Comparison of ENCODE assay signal across 19 mouse cellular contexts in the genomic region with DNA sequence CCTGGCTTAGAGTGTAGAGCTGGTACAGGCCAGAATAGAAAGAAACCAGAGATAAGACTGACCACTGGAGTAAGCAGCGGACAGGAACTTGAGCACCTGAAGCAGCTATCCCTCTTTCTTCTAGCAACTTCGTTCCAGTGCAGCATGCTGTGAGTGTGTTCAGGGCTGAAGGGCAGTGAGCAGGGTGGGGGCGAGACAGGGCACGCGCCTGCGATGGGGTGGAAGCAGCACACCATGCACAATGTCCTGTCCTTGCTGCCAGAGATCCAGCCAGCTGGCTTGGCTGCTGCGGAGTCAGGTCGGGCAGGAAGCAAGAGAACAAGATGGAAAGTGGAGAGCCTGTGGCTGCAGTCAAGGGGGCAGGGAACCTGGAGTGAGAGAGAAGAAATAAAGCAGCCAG. TPM values are rescaled to one million over a fixed set of nuclear protein-coding genes. Genes with fewer than 3 reads are reported as not detected.
"Had no signal": no experiment of that assay in that cellular context is flagged by ENCODE, and none has a peak within 500 bp of the region (broad histone marks: within the 10 kb centered on the region; RNA-seq: fewer than 3 reads in every experiment).

No protein-coding gene starts in this region.

- H3K36me3 ChIP-seq: lung, embryonic 15.5 days; midbrain, embryonic 13.5 days; midbrain, embryonic 15.5 days; neural tube, embryonic 12.5 days; stomach, embryonic 15.5 days had no signal

- DNase-seq: liver, postnatal 0 days; lung, adult 2 months; lung, postnatal 14 days; lung, postnatal 36 days; right cerebral cortex, postnatal 14 days; thymus, adult 2 months; thymus, postnatal 25 days; thymus, postnatal 4 days had no signal

- H3K4me1 ChIP-seq: lung, embryonic 15.5 days; midbrain, embryonic 13.5 days; midbrain, embryonic 15.5 days; neural tube, embryonic 12.5 days; stomach, embryonic 15.5 days had no signal

- H3K27me3 ChIP-seq: lung, embryonic 15.5 days; midbrain, embryonic 13.5 days; midbrain, embryonic 15.5 days; neural tube, embryonic 12.5 days; stomach, embryonic 15.5 days had no signal

- H3K9me3 ChIP-seq: lung, embryonic 15.5 days; midbrain, embryonic 13.5 days; midbrain, embryonic 15.5 days; neural tube, embryonic 12.5 days; stomach, embryonic 15.5 days had no signal

- H3K4me3 ChIP-seq: lung, embryonic 15.5 days; midbrain, embryonic 13.5 days; midbrain, embryonic 15.5 days; neural tube, embryonic 12.5 days; stomach, embryonic 15.5 days had no signal

- ATAC-seq: liver, postnatal 0 days; lung, postnatal 0 days; midbrain, embryonic 13.5 days; midbrain, embryonic 15.5 days had no signal

RNA-seq across cellular contexts. Expression of gene Slc5a7, which starts 59.4 kb away (rescaled TPM):
- total RNA-seq: megakaryocyte progenitor cell, adult 5-6 weeks; monocyte, adult 5-6 weeks; neutrophil, adult 5-6 weeks had no signal
- polyA plus RNA-seq: liver, postnatal 0 days; macrophage; spleen, adult 2 months; thymus, adult 2 months had no signal
